Mouse (Mus musculus) midbrain, embryonic 14.5 days (tissue): Measurements from ENCODE around the gene S100a1. TPM values are rescaled to one million over a fixed set of nuclear protein-coding genes. Genes with fewer than 3 reads are reported as not detected.

Experiments
- ATAC-seq: fragments of 200-750 bp; cut with Nextera tagmentation; 2 replicates; pipeline ENCODE4 v1.8.0; 2017; ENCODE audit warnings: moderate number of reproducible peaks, moderate library complexity; ENCODE audit not compliant: low FRiP score, low TSS enrichment
- DNase-seq: peaks from one replicate; pipeline ENCODE4 v3.0.0-alpha.2; 2015
- H3K27ac ChIP-seq: fragments of 300-500 bp; sonication (generic); replicated peaks from 2 replicates; pipeline ENCODE4 v1.5.1; 2014; ENCODE audit warnings: mild to moderate bottlenecking, low read depth, low read length, moderate library complexity
- H3K27me3 ChIP-seq: fragments of 300-500 bp; sonication (generic); 2 replicates; pipeline ENCODE4 v1.6.1; 2014; ENCODE audit warnings: low read length, control low read depth, mixed read lengths; ENCODE audit not compliant: control insufficient read depth, insufficient read depth
- H3K36me3 ChIP-seq: fragments of 300-500 bp; sonication (generic); 2 replicates; pipeline ENCODE4 v1.6.1; 2014; ENCODE audit warnings: low read length, control low read depth; ENCODE audit not compliant: control insufficient read depth, insufficient read depth
- H3K4me1 ChIP-seq: fragments of 300-500 bp; sonication (generic); 2 replicates; pipeline ENCODE4 v1.6.1; 2014; ENCODE audit warnings: mild to moderate bottlenecking, antibody characterized with exemption, low read length, control low read depth; ENCODE audit not compliant: control insufficient read depth, insufficient read depth
- H3K4me2 ChIP-seq: fragments of 300-500 bp; sonication (generic); 2 replicates; pipeline ENCODE4 v1.6.1; 2014; ENCODE audit warnings: mild to moderate bottlenecking, low read length, moderate library complexity
- H3K4me3 ChIP-seq: fragments of 300-500 bp; sonication (generic); replicated peaks from 2 replicates; pipeline ENCODE4 v1.5.1; 2014; ENCODE audit warnings: low read depth, low read length
- H3K9ac ChIP-seq: fragments of 300-500 bp; sonication (generic); replicated peaks from 2 replicates; pipeline ENCODE4 v1.6.1; 2014; ENCODE audit warnings: mild to moderate bottlenecking, low read length, moderate library complexity
- H3K9me3 ChIP-seq: fragments of 300-500 bp; sonication (generic); 2 replicates; pipeline ENCODE4 v1.6.1; 2016; ENCODE audit warnings: low read length, control low read depth, mixed read lengths; ENCODE audit not compliant: control insufficient read depth
- WGBS: fragments of 180-500 bp; shearing (Covaris S2); extraction: QIAGEN DNeasy Blood & Tissue Kit; methylation state at CpG from one replicate; pipeline ENCODE4 v1.1.7; 2014; 5-methylcytosine and 5-hydroxymethylcytosine counted together
- polyA plus RNA-seq: library from polyadenylated mRNA; unstranded; fragments of >200 nt; fragmentation: Nextera tagmentation; extraction: Ambion mirVana; gene quantifications from 2 replicates; pipeline ENCODE4 v1.2.1, GENCODE M21; 2014

The S100a1 gene
- polyA plus RNA-seq, 1 experiment from 2014 or later: 8.3 TPM

DNA sequence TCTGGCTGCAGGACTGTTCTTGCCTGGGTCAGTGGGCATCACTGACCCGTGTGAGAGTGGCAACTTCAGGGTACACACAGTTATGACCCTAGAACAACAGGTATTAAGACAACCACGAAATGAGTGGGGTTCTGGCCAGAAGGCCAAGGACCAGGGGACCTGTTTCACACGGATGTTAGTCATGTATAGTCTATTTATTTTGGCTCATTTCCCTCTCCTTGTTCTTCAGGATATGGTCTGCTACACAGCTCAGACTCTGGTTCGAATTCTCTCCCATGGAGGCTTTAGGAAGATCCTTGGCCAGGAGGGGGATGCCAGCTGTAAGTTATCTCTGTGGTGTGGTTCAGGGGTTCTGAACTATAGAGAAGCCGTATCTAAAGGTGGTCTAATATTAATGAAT lies 27.2 kb downstream of the S100a1 start:
- Histone ChIP-seq H3K4me1 (no peaks in the 10 kb centered on the region), H3K27ac (no peak overlapping the region), H3K27me3 (no peaks in the 10 kb centered on the region), H3K4me3 (no peak overlapping the region), H3K9me3 (no peaks in the 10 kb centered on the region), H3K9ac (no peak overlapping the region), H3K36me3 (peaks cover 73% of the 10 kb centered on the region), H3K4me2 (no peak overlapping the region)
- 86% methylated on average over 5 of the region's 5 CpGs for WGBS
- DNase-seq (no peak), ATAC-seq (no peak)

DNA sequence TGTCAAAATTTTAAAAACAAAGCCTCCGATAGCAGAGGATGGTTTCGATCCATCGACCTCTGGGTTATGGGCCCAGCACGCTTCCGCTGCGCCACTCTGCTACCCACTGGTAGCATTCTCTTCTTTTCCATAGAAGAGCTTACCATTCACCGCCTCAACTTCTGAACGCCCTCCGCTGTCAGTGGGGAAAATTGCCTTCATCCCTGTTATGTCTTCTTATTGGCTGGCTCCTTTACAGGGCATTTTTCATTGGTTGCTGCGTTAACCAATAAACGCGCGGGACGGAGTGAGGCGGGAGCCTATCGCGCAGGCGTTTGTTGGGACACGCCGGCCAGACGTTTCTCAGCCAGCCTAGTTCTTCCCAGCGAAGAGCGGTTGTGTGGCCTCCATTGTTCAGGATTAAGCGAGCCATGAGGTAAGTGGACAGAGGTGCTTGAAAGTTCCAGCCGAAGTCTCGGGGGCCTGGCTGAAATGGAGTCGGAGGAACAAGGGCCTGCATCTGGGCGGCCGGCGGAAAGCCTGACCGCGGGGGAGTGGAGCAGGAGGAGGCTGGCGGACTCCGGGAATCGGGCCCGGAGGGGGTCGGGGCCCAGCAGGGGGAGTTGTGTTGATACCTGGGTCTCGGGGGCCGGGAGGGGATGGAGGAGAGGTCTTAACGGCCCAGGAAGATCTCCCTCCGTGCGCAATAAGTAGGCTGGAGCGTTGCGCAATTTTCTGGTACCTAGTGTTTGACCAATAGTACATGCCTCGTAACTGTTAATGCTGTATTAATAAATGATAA lies 38.2 kb downstream of the S100a1 start, which contains the start of gene Ilf2:
TSS of gene Ilf2 (plus strand) at position 296 of the 781 bp plus-strand sequence.
- peak within 1 kb of the TSS; percentile 96 for H3K27ac ChIP-seq
- WGBS: under 1% methylated on average over 45 of the region's 45 CpGs
- peak; percentile 99 for ATAC-seq

DNA sequence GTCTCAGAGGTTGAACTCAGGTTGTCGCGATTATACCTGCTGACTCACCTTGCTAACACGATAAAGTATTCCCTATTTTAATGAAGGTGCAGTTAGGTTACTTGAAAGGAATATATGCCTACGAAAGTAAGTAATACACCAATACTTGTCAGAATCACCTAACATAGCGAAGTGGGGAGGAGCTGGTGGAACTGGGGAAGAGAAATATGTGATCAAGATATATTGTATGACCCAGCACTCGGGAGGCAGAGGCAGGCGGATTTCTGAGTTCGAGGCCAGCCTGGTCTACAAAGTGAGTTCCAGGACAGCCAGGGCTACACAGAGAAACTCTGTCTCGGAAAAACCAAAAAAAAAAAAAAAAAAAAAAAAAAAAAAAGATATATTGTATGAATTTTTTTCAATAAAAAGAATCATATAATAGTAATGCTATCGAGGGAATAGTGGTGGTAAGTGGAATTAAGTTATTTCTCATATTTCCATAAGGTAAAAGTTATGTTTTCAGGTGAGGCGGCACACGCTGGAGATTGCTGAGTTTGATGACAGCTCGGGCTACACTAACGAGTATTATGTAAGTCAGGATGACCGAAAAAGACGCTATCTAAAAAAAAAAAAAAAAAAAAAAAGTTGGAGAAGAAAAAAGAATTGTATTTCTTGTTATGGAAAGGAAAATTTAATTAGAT lies 38.9 kb downstream of the S100a1 start:
- ATAC-seq: peak; percentile 28
- H3K4me2 ChIP-seq: peak overlapping the region; percentile 42

More for the DNA sequence above, 38.2 kb downstream of the S100a1 start, which contains the start of gene Ilf2:
- Histone ChIP-seq H3K4me2 (peak within 1 kb of the TSS; percentile 70), H3K9ac (peak within 1 kb of the TSS; percentile 97), H3K9me3 (no peaks in the 10 kb centered on the region), H3K4me1 (peaks cover 10% of the 10 kb centered on the region), H3K27me3 (no peaks in the 10 kb centered on the region), H3K4me3 (peak within 1 kb of the TSS; percentile 82), H3K36me3 (peaks cover 31% of the 10 kb centered on the region)
- DNase-seq: peak; percentile 99

DNA sequence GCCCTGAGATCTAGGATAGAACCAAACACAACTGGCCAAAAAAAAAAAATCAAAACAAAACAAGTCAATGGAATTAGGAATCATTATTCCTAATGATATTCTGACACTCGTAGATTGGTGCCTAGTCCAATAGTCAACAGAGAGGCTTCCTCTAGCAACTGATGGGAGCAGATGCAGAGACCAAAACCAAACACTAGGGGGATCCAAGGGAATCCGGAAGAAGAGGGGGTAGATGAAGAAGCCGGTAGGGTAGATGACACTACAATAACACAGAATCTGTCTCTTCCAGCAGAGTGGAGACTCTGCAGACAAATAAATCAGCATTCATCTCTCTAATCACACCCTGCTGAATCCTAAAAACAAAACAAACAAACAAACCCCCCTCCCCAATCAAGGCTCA lies 42.0 kb downstream of the S100a1 start:
- 29% methylated on average over 3 of the region's 3 CpGs for WGBS
- Histone ChIP-seq H3K27me3 (no peaks in the 10 kb centered on the region), H3K9me3 (no peaks in the 10 kb centered on the region), H3K4me1 (peaks cover 5% of the 10 kb centered on the region), H3K4me3 (no peak overlapping the region), H3K27ac (no peak overlapping the region), H3K36me3 (no peaks in the 10 kb centered on the region), H3K9ac (no peak overlapping the region), H3K4me2 (no peak overlapping the region)
- DNase-seq: peak; percentile 40
- no peak for ATAC-seq

More for the DNA sequence above, 38.9 kb downstream of the S100a1 start:
- H3K27ac ChIP-seq: no peak overlapping the region
- H3K4me3 ChIP-seq: peak overlapping the region; percentile 30
- no peak overlapping the region for H3K9ac ChIP-seq
- H3K36me3 ChIP-seq: peaks cover 24% of the 10 kb centered on the region
- H3K9me3 ChIP-seq: no peaks in the 10 kb centered on the region
- H3K27me3 ChIP-seq: no peaks in the 10 kb centered on the region
- WGBS: 42% methylated on average over 15 of the region's 16 CpGs
- peaks cover 10% of the 10 kb centered on the region for H3K4me1 ChIP-seq
- DNase-seq: no peak

DNA sequence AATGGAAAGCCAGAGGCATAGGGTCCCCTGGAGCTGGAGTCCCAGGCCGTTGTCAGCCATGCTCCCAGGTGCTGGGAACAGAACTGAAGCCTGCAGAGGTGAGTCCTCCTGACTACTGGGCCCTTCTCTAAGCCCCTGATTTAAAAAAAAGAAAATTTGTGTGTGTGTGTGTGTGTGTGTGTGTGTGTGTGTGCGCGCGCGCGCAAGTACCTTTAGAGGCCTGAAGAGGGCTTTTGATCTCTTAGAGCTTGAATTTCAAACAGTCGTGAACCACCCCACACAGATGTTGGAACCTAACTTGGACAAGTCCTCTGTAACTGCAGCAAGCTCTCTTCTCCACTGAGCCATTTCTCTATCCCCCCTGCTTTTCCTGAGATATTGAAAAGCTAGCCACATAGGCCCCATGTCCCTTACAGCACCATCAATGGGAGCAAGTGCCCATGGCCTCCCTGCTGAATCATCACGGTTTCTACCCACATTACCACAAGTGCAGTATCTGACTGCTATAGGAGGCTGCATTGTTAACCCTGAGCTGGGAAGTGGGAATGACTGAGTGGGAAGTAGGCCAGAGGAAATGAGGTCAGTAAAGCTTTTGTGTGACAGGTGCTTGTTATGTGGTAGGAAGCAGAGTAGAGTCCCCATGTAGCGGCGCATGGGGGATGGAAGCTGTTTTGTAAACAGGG lies 46.4 kb downstream of the S100a1 start:
- H3K9me3 ChIP-seq: no peaks in the 10 kb centered on the region
- DNase-seq: no peak
- H3K27ac ChIP-seq: no peak overlapping the region
- H3K4me2 ChIP-seq: no peak overlapping the region
- H3K36me3 ChIP-seq: no peaks in the 10 kb centered on the region
- H3K9ac ChIP-seq: no peak overlapping the region
- no peak overlapping the region for H3K4me3 ChIP-seq
- WGBS: 97% methylated on average over 10 of the region's 10 CpGs
- no peak for ATAC-seq
- peaks cover 8% of the 10 kb centered on the region; the same call in 1 of the 2 replicates for H3K4me1 ChIP-seq
- H3K27me3 ChIP-seq: peaks cover 36% of the 10 kb centered on the region

DNA sequence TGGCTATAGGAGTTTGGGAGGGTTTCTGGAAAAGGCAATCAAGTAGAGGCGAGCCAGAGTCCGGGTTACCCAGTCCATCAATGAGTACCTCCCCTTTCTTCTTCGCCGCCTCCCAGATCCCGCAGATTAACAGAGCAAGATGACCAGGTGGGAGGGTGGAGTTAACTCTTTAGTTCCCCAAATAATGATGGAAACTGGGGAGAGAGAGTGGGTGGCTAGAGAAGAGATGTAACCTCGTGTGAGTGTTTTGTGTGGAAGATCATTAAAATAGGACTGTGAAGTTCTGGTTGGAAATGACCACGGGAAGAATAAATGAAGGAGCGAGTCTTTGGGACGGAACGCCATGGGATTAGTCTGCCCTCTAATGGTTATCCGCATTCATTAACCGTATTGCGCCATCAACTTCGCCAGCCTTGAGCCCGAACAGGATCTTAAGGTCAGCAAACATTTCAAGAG lies 47.9 kb downstream of the S100a1 start:
- H3K9me3 ChIP-seq: no peaks in the 10 kb centered on the region
- no peaks in the 10 kb centered on the region for H3K36me3 ChIP-seq
- peak overlapping the region; percentile 50 for H3K4me3 ChIP-seq
- H3K4me2 ChIP-seq: peak overlapping the region; percentile 88
- H3K4me1 ChIP-seq: peaks cover 8% of the 10 kb centered on the region; the same call in 1 of the 2 replicates
- DNase-seq: peak; percentile 86
- WGBS: under 1% methylated on average over 15 of the region's 15 CpGs
- peak overlapping the region; percentile 45; the same call in 1 of the 2 replicates for H3K9ac ChIP-seq
- H3K27ac ChIP-seq: no peak overlapping the region
- ATAC-seq: peak; percentile 43; the same call in 1 of the 2 replicates
- peaks cover 45% of the 10 kb centered on the region for H3K27me3 ChIP-seq

DNA sequence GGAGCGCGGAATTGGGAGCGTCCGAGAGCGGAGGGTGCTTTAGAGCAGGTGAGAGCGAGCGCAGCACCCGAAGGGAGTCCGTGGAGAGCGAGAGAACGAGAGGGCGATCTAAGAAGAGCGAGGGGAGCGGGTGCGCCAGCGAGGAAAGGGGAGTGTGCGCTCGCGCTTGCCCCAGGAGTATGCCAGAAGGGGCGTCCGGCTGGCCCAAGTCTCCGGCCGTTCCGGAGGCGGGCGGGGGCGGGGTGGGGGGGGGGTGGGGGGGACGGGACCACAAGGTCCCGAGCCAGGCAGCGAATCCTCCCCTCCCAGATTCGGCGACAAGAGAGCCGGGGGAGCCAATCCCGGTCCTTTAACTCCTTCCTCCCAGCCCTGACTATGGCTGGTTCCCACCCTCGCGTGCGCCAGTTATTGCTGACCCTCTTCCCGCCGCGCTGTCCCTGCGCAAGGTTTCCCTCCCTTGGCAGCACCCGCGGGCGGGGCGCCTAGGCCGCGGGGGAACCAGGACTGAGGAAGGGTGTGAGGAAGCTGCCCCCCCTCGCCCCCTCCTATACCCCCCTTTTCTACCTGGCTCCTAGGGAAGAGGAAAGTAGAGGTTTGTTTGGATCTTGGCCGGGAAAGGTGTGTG lies 48.4 kb downstream of the S100a1 start, which contains the start of gene Npr1:
TSS of gene Npr1 (minus strand) at position 181 of the 625 bp plus-strand sequence.
- peak; percentile 26; the same call in 1 of the 2 replicates for ATAC-seq
- H3K27ac ChIP-seq: no peak within 1 kb of the TSS
- H3K9me3 ChIP-seq: no peaks in the 10 kb centered on the region
- peak within 1 kb of the TSS; percentile 45 for H3K9ac ChIP-seq
- peak within 1 kb of the TSS; percentile 50 for H3K4me3 ChIP-seq
- H3K4me2 ChIP-seq: peak within 1 kb of the TSS; percentile 88
- H3K36me3 ChIP-seq: no peaks in the 10 kb centered on the region
- peaks cover 8% of the 10 kb centered on the region; the same call in 1 of the 2 replicates for H3K4me1 ChIP-seq
- peaks cover 45% of the 10 kb centered on the region for H3K27me3 ChIP-seq
- peak; percentile 50 for DNase-seq
- under 1% methylated on average over 37 of the region's 49 CpGs for WGBS
